Mouse (Mus musculus) liver, postnatal 0 days (tissue): Measurements from ENCODE around the gene Napepld.

Source experiments
- CTCF ChIP-seq: sonication (generic); IDR thresholded peaks from 2 replicates; pipeline ENCODE4 v1.5.1; 2016; ENCODE audit warnings: antibody characterized with exemption, low read depth
- EP300 ChIP-seq: IDR thresholded peaks from 2 replicates; pipeline ENCODE4 v1.6.1; 2016; ENCODE audit warnings: antibody characterized with exemption, low read depth, mild to moderate bottlenecking

- TF ChIP-seq CTCF (no peak), EP300 (no peak)
Measured at GRCm38 (mm10) chr5:21717165-21717715, 16.0 kb upstream of the Napepld start.
